Mouse (Mus musculus): ENCODE measurements around the gene Mcm2. TPM values are rescaled to one million over a fixed set of nuclear protein-coding genes. Genes with fewer than 3 reads are reported as not detected.

Mcm2 gene
- polyA plus RNA-seq, 1 experiment from 2014 or later = 146 TPM

GRCm38 (mm10) chr6:88938664-88939055, 40.1 kb upstream of the Mcm2 start:
- ATAC-seq (ENCODE audit: low FRiP score) (no peak), DNase-seq (ENCODE audit: low spot score) (no peak)
- Histone ChIP-seq H3K27ac (ENCODE audit: low read depth, low read length) (peak overlapping the region; percentile 90), H3K9ac (ENCODE audit: low read depth, low read length) (peak overlapping the region; percentile 56), H3K4me3 (ENCODE audit: low read depth, low read length) (no peak overlapping the region), H3K4me2 (replicated peaks; ENCODE audit: low read depth, low read length) (peak overlapping the region; percentile 27; the same call in 1 of the 2 replicates), H3K36me3 (ENCODE audit: control insufficient read depth, insufficient read depth, low read length) (no peaks in the 10 kb centered on the region), H3K4me1 (replicated peaks; ENCODE audit: control insufficient read depth, insufficient read depth, low read length) (peaks cover 54% of the 10 kb centered on the region), H3K27me3 (ENCODE audit: control insufficient read depth, insufficient read depth, low read length) (no peaks in the 10 kb centered on the region), H3K9me3 (ENCODE audit: control insufficient read depth, low read length) (no peaks in the 10 kb centered on the region)
- 42% methylated on average over 5 of the region's 5 CpGs for WGBS

GRCm38 (mm10) chr6:88937971-88938663, 39.5 kb upstream of the Mcm2 start:
- Histone ChIP-seq H3K9ac (ENCODE audit: low read depth, low read length) (peak overlapping the region; percentile 56), H3K27me3 (ENCODE audit: control insufficient read depth, insufficient read depth, low read length) (no peaks in the 10 kb centered on the region), H3K27ac (ENCODE audit: low read depth, low read length) (peak overlapping the region; percentile 90), H3K4me1 (replicated peaks; ENCODE audit: control insufficient read depth, insufficient read depth, low read length) (peaks cover 51% of the 10 kb centered on the region), H3K36me3 (ENCODE audit: control insufficient read depth, insufficient read depth, low read length) (no peaks in the 10 kb centered on the region), H3K4me2 (replicated peaks; ENCODE audit: low read depth, low read length) (peak overlapping the region; percentile 27; the same call in 1 of the 2 replicates), H3K4me3 (ENCODE audit: low read depth, low read length) (no peak overlapping the region), H3K9me3 (ENCODE audit: control insufficient read depth, low read length) (no peaks in the 10 kb centered on the region)
- DNase-seq (ENCODE audit: low spot score) (peak; percentile 77), ATAC-seq (ENCODE audit: low FRiP score) (peak; percentile 78)
- WGBS = 11% methylated on average over 4 of the region's 4 CpGs

- Histone ChIP-seq H3K4me1 (replicated peaks; ENCODE audit: control insufficient read depth, insufficient read depth, low read length) (peaks cover 51% of the 10 kb centered on the region), H3K4me3 (ENCODE audit: low read depth, low read length) (no peak overlapping the region), H3K9ac (ENCODE audit: low read depth, low read length) (peak overlapping the region; percentile 21; the same call in 1 of the 2 replicates), H3K27ac (ENCODE audit: low read depth, low read length) (peak overlapping the region; percentile 90), H3K9me3 (ENCODE audit: control insufficient read depth, low read length) (no peaks in the 10 kb centered on the region), H3K4me2 (replicated peaks; ENCODE audit: low read depth, low read length) (no peak overlapping the region), H3K27me3 (ENCODE audit: control insufficient read depth, insufficient read depth, low read length) (no peaks in the 10 kb centered on the region), H3K36me3 (ENCODE audit: control insufficient read depth, insufficient read depth, low read length) (no peaks in the 10 kb centered on the region)
- no peak for ATAC-seq (ENCODE audit: low FRiP score)
- no peak for DNase-seq (ENCODE audit: low spot score)
- 23% methylated on average over 4 of the region's 4 CpGs for WGBS
These were observed 38.6 kb upstream of the Mcm2 start for GRCm38 (mm10) chr6:88937214-88937549.

GRCm38 (mm10) chr6:88936342-88937213, 38.0 kb upstream of the Mcm2 start:
- Histone ChIP-seq H3K4me3 (ENCODE audit: low read depth, low read length) (no peak overlapping the region), H3K36me3 (ENCODE audit: control insufficient read depth, insufficient read depth, low read length) (no peaks in the 10 kb centered on the region), H3K9ac (ENCODE audit: low read depth, low read length) (peak overlapping the region; percentile 21; the same call in 1 of the 2 replicates), H3K27me3 (ENCODE audit: control insufficient read depth, insufficient read depth, low read length) (no peaks in the 10 kb centered on the region), H3K4me1 (replicated peaks; ENCODE audit: control insufficient read depth, insufficient read depth, low read length) (peaks cover 51% of the 10 kb centered on the region), H3K4me2 (replicated peaks; ENCODE audit: low read depth, low read length) (no peak overlapping the region), H3K9me3 (ENCODE audit: control insufficient read depth, low read length) (no peaks in the 10 kb centered on the region), H3K27ac (ENCODE audit: low read depth, low read length) (peak overlapping the region; percentile 90)
- no peak for DNase-seq (ENCODE audit: low spot score)
- 67% methylated on average over 13 of the region's 13 CpGs for WGBS
- no peak for ATAC-seq (ENCODE audit: low FRiP score)

GRCm38 (mm10) chr6:88935735-88936276, 37.2 kb upstream of the Mcm2 start:
- Histone ChIP-seq H3K9me3 (ENCODE audit: control insufficient read depth, low read length) (no peaks in the 10 kb centered on the region), H3K27ac (ENCODE audit: low read depth, low read length) (peak overlapping the region; percentile 13; the same call in 1 of the 2 replicates), H3K4me3 (ENCODE audit: low read depth, low read length) (no peak overlapping the region), H3K4me2 (replicated peaks; ENCODE audit: low read depth, low read length) (no peak overlapping the region), H3K36me3 (ENCODE audit: control insufficient read depth, insufficient read depth, low read length) (no peaks in the 10 kb centered on the region), H3K9ac (ENCODE audit: low read depth, low read length) (no peak overlapping the region), H3K4me1 (replicated peaks; ENCODE audit: control insufficient read depth, insufficient read depth, low read length) (peaks cover 46% of the 10 kb centered on the region), H3K27me3 (ENCODE audit: control insufficient read depth, insufficient read depth, low read length) (no peaks in the 10 kb centered on the region)
- 9% methylated on average over 4 of the region's 4 CpGs for WGBS
- ATAC-seq (ENCODE audit: low FRiP score) = no peak
- peak; percentile 84 for DNase-seq (ENCODE audit: low spot score)

- no peak for ATAC-seq (ENCODE audit: low FRiP score)
- Histone ChIP-seq H3K4me2 (replicated peaks; ENCODE audit: low read depth, low read length) (0 out of 2 replicates have a peak overlapping the region, but pooled peaks have one; percentile 5), H3K4me3 (ENCODE audit: low read depth, low read length) (no peak overlapping the region), H3K9ac (ENCODE audit: low read depth, low read length) (no peak overlapping the region), H3K4me1 (replicated peaks; ENCODE audit: control insufficient read depth, insufficient read depth, low read length) (peaks cover 44% of the 10 kb centered on the region), H3K9me3 (ENCODE audit: control insufficient read depth, low read length) (no peaks in the 10 kb centered on the region), H3K36me3 (ENCODE audit: control insufficient read depth, insufficient read depth, low read length) (no peaks in the 10 kb centered on the region), H3K27ac (ENCODE audit: low read depth, low read length) (0 out of 2 replicates have a peak overlapping the region, but pooled peaks have one; percentile 30), H3K27me3 (ENCODE audit: control insufficient read depth, insufficient read depth, low read length) (no peaks in the 10 kb centered on the region)
- DNase-seq (ENCODE audit: low spot score) = no peak
- WGBS = 14% methylated on average over 4 of the region's 4 CpGs
These were observed 36.2 kb upstream of the Mcm2 start for GRCm38 (mm10) chr6:88934816-88935215.

GRCm38 (mm10) chr6:88934132-88934531, 35.6 kb upstream of the Mcm2 start:
- H3K4me3 ChIP-seq (ENCODE audit: low read depth, low read length) = no peak overlapping the region
- H3K27ac ChIP-seq (ENCODE audit: low read depth, low read length) = no peak overlapping the region
- no peak for ATAC-seq (ENCODE audit: low FRiP score)
- H3K4me1 ChIP-seq (replicated peaks; ENCODE audit: control insufficient read depth, insufficient read depth, low read length) = peaks cover 43% of the 10 kb centered on the region
- H3K9me3 ChIP-seq (ENCODE audit: control insufficient read depth, low read length) = no peaks in the 10 kb centered on the region
- WGBS = 45% methylated on average over 4 of the region's 4 CpGs
- H3K27me3 ChIP-seq (ENCODE audit: control insufficient read depth, insufficient read depth, low read length) = no peaks in the 10 kb centered on the region
- DNase-seq (ENCODE audit: low spot score) = no peak
- H3K4me2 ChIP-seq (replicated peaks; ENCODE audit: low read depth, low read length) = no peak overlapping the region
- H3K36me3 ChIP-seq (ENCODE audit: control insufficient read depth, insufficient read depth, low read length) = no peaks in the 10 kb centered on the region
- no peak overlapping the region for H3K9ac ChIP-seq (ENCODE audit: low read depth, low read length)

- Histone ChIP-seq H3K36me3 (ENCODE audit: control insufficient read depth, insufficient read depth, low read length) (no peaks in the 10 kb centered on the region), H3K9ac (ENCODE audit: low read depth, low read length) (peak overlapping the region; percentile 29; the same call in 1 of the 2 replicates), H3K4me3 (ENCODE audit: low read depth, low read length) (no peak overlapping the region), H3K4me1 (replicated peaks; ENCODE audit: control insufficient read depth, insufficient read depth, low read length) (peaks cover 29% of the 10 kb centered on the region), H3K27me3 (ENCODE audit: control insufficient read depth, insufficient read depth, low read length) (no peaks in the 10 kb centered on the region), H3K9me3 (ENCODE audit: control insufficient read depth, low read length) (no peaks in the 10 kb centered on the region), H3K4me2 (replicated peaks; ENCODE audit: low read depth, low read length) (no peak overlapping the region), H3K27ac (ENCODE audit: low read depth, low read length) (peak overlapping the region; percentile 94)
- 91% methylated on average over 2 of the region's 2 CpGs for WGBS
- ATAC-seq (ENCODE audit: low FRiP score) (no peak), DNase-seq (ENCODE audit: low spot score) (no peak)
These were observed 32.9 kb upstream of the Mcm2 start for GRCm38 (mm10) chr6:88931449-88931848.
